8 mouse cellular contexts compared by ENCODE assay signal in genomic region chr11:17211258-17212140, GRCm38 (mm10). TPM values are rescaled to one million over a fixed set of nuclear protein-coding genes. Genes with fewer than 3 reads are reported as not detected.
A peak's percentile ranks its signal among the peaks of the same experiment; 100 is the strongest.
DNase-seq lines count a peak whose midpoint lies in the region; ATAC-seq lines count a peak whose summit lies in the region.

Gene Pno1 (minus strand): TSS chr11:17211568.

- H3K4me2 ChIP-seq in heart, embryonic 14.5 days (ENCODE audit: low read length) = peak within 1 kb of the TSS; percentile 84
- peak within 1 kb of the TSS; percentile 87 for H3K4me2 ChIP-seq in liver, embryonic 13.5 days
- H3K4me2 ChIP-seq in stomach, embryonic 16.5 days (ENCODE audit: low read depth, low read length) = peak within 1 kb of the TSS; percentile 82

- peaks cover 31% of the 10 kb centered on the region for H3K36me3 ChIP-seq in heart, embryonic 14.5 days (ENCODE audit: control insufficient read depth, insufficient read depth, low read length)
- H3K36me3 ChIP-seq in liver, embryonic 13.5 days = peaks cover 24% of the 10 kb centered on the region
- H3K36me3 ChIP-seq in stomach, embryonic 16.5 days (ENCODE audit: control insufficient read depth, insufficient read depth, low read length) = peaks cover 7% of the 10 kb centered on the region; the same call in 1 of the 2 replicates

- peak; percentile 95 for DNase-seq in c-Kit-negative CD71-positive TER-119-positive erythroid progenitor cells, embryonic 14.5 days (ENCODE audit: low read depth, low spot score)
- peak; percentile 93 for DNase-seq in fibroblast of lung, adult 2 months (ENCODE audit: low read depth)
- DNase-seq in kidney, postnatal 14 days = peak; percentile 97
- DNase-seq in liver, embryonic 13.5 days = peak; percentile 93
- DNase-seq in neural tube, embryonic 10.5 days (ENCODE audit: extremely low spot score, low spot score) = peak; percentile 95

- WGBS in heart, embryonic 14.5 days = 1% methylated on average over 64 of the region's 65 CpGs
- WGBS in liver, embryonic 13.5 days (ENCODE audit: insufficient replicate concordance) = under 1% methylated on average over 64 of the region's 65 CpGs
- WGBS in stomach, embryonic 16.5 days = under 1% methylated on average over 65 of the region's 65 CpGs

- H3K4me3 ChIP-seq in heart, embryonic 14.5 days (ENCODE audit: control insufficient read depth in 1 of 2, insufficient read depth in 1 of 2, low read depth in 1 of 2, low read length in 2 of 2) = peak within 1 kb of the TSS; percentile 85 to 94
- peak within 1 kb of the TSS; percentile 93 for H3K4me3 ChIP-seq in liver, embryonic 13.5 days (replicated peaks)
- peak within 1 kb of the TSS; percentile 93 for H3K4me3 ChIP-seq in stomach, embryonic 16.5 days (replicated peaks; ENCODE audit: low read length)

- H3K27ac ChIP-seq in heart, embryonic 14.5 days (replicated peaks in 1 of 2; ENCODE audit: control insufficient read depth in 1 of 2, insufficient read depth in 1 of 2, low read depth in 2 of 2, low read length in 2 of 2) = peak within 1 kb of the TSS; percentile 71 to 87
- peak within 1 kb of the TSS; percentile 62 for H3K27ac ChIP-seq in liver, embryonic 13.5 days
- peak within 1 kb of the TSS; percentile 90 for H3K27ac ChIP-seq in stomach, embryonic 16.5 days (ENCODE audit: low read length)

- peak within 1 kb of the TSS; percentile 89 for H3K9ac ChIP-seq in heart, embryonic 14.5 days (ENCODE audit: low read length)
- H3K9ac ChIP-seq in liver, embryonic 13.5 days = peak within 1 kb of the TSS; percentile 87
- peak within 1 kb of the TSS; percentile 88 for H3K9ac ChIP-seq in stomach, embryonic 16.5 days (ENCODE audit: low read length)

- peaks cover 0 to 19% of the 10 kb centered on the region in 2 experiments; a peak in 3 of 4 replicates for H3K4me1 ChIP-seq in heart, embryonic 14.5 days (ENCODE audit: control insufficient read depth in 2 of 2, insufficient read depth in 2 of 2, low read length in 2 of 2)
- H3K4me1 ChIP-seq in liver, embryonic 13.5 days (replicated peaks) = peaks cover 32% of the 10 kb centered on the region
- H3K4me1 ChIP-seq in stomach, embryonic 16.5 days (ENCODE audit: control insufficient read depth, insufficient read depth, low read length) = peaks cover 20% of the 10 kb centered on the region

- no peaks in the 10 kb centered on the region for H3K27me3 ChIP-seq in heart, embryonic 14.5 days (ENCODE audit: control insufficient read depth, insufficient read depth, low read length)
- no peaks in the 10 kb centered on the region for H3K27me3 ChIP-seq in liver, embryonic 13.5 days
- no peaks in the 10 kb centered on the region for H3K27me3 ChIP-seq in stomach, embryonic 16.5 days (ENCODE audit: control insufficient read depth, insufficient read depth, low read length)

- ATAC-seq in CD4-positive, CD25-positive, alpha-beta regulatory T cell, adult 4 months = peak; percentile 91
- ATAC-seq in heart, embryonic 14.5 days (ENCODE audit: insufficient number of reproducible peaks, insufficient read depth, low FRiP score, low read depth) = peak; percentile 98
- peak; percentile 96 for ATAC-seq in liver, embryonic 13.5 days (ENCODE audit: low read depth)
- peak; percentile 98 for ATAC-seq in stomach, embryonic 16.5 days (ENCODE audit: insufficient read depth, low FRiP score)

- H3K9me3 ChIP-seq in heart, embryonic 14.5 days (ENCODE audit: control insufficient read depth, low read length) = no peaks in the 10 kb centered on the region
- H3K9me3 ChIP-seq in liver, embryonic 13.5 days (replicated peaks) = no peaks in the 10 kb centered on the region
- H3K9me3 ChIP-seq in stomach, embryonic 16.5 days (replicated peaks; ENCODE audit: control insufficient read depth, low read length) = no peaks in the 10 kb centered on the region

RNA-seq across cellular contexts. Expression of gene Pno1, which starts in this region (rescaled TPM):
- polyA plus RNA-seq in CD4-positive, CD25-positive, alpha-beta regulatory T cell, adult 4 months (2017; shearing (Covaris generic)) = 10 to 100 TPM; 24.1 to 28.6 TPM
- 50.4 and 51.5 TPM in 2 replicates for polyA plus RNA-seq in heart, embryonic 14.5 days (2014; fragmentation: Nextera tagmentation; extraction: Ambion mirVana)
- polyA plus RNA-seq in liver, embryonic 13.5 days (2015; fragmentation: Nextera tagmentation; extraction: Ambion mirVana) = 68.0 and 78.8 TPM in 2 replicates
- 63.6 and 70.0 TPM in 2 replicates for polyA plus RNA-seq in stomach, embryonic 16.5 days (2015; fragmentation: Nextera tagmentation; extraction: Ambion mirVana)

Comparison
In these comparisons a context has a peak if more than half of its experiments do, and no peak if none do; other contexts are left out.
1. Peak in every context shown above with its lines: DNase-seq, ATAC-seq, H3K4me3 ChIP-seq and H3K27ac ChIP-seq.